Mouse (Mus musculus) kidney, embryonic 15.5 days (tissue): ENCODE results near the gene Cop1. TPM values are rescaled to one million over a fixed set of nuclear protein-coding genes. Genes with fewer than 3 reads are reported as not detected.
A peak's percentile ranks its signal among the peaks of the same experiment; 100 is the strongest.
"Not testable (repeated sequence)": the region's sequence is repeated elsewhere in the genome, so short reads cannot be mapped to it uniquely, and the experiment has no call there.

Experiments
- ATAC-seq: fragments of 200-750 bp; cut with Nextera tagmentation; replicated peaks from 2 replicates; pipeline ENCODE4 v1.8.0; 2017; ENCODE audit warnings: moderate TSS enrichment; ENCODE audit not compliant: low FRiP score
- H3K27ac ChIP-seq: fragments of 300-500 bp; sonication (generic); 2 replicates; pipeline ENCODE4 v1.5.1; 2015; ENCODE audit warnings: mild to moderate bottlenecking, inconsistent platforms
- H3K27me3 ChIP-seq: fragments of 300-500 bp; sonication (generic); 2 replicates; pipeline ENCODE4 v1.6.1; 2015; ENCODE audit warnings: inconsistent platforms
- H3K36me3 ChIP-seq: fragments of 300-500 bp; sonication (generic); 2 replicates; pipeline ENCODE4 v1.6.1; 2015; ENCODE audit warnings: inconsistent platforms
- H3K4me1 ChIP-seq: fragments of 300-500 bp; sonication (generic); 2 replicates; pipeline ENCODE4 v1.6.1; 2015; ENCODE audit warnings: inconsistent platforms
- H3K4me2 ChIP-seq: fragments of 300-500 bp; sonication (generic); 2 replicates; pipeline ENCODE4 v1.6.1; 2015; ENCODE audit warnings: moderate library complexity, mild to moderate bottlenecking, inconsistent platforms
- H3K4me3 ChIP-seq: fragments of 300-500 bp; sonication (generic); replicated peaks from 2 replicates; pipeline ENCODE4 v1.5.1; 2015; ENCODE audit warnings: mild to moderate bottlenecking, inconsistent platforms
- H3K9ac ChIP-seq: fragments of 300-500 bp; sonication (generic); 2 replicates; pipeline ENCODE4 v1.6.1; 2015; ENCODE audit warnings: mild to moderate bottlenecking, inconsistent platforms
- H3K9me3 ChIP-seq: fragments of 300-500 bp; sonication (generic); replicated peaks from 2 replicates; pipeline ENCODE4 v1.6.1; 2016; ENCODE audit warnings: inconsistent platforms
- WGBS: fragments of 180-500 bp; shearing (Covaris S2); methylation state at CpG from one replicate; pipeline ENCODE4 v1.1.7; 2015; ENCODE audit warnings: mixed read lengths; 5-methylcytosine and 5-hydroxymethylcytosine counted together
- polyA plus RNA-seq: library from polyadenylated mRNA; unstranded; fragments of >200 nt; fragmentation: Nextera tagmentation; extraction: Ambion mirVana; gene quantifications from 2 replicates; pipeline ENCODE4 v1.2.1, GENCODE M21; 2015

Cop1 gene
- 27.2 and 46.3 TPM in 2 replicates for polyA plus RNA-seq

GRCm38 (mm10) chr1:159231781-159232571 is at the start of gene Cop1:
Gene Cop1, plus strand, starts transcription at chr1:159232320.
- H3K9ac ChIP-seq, result peak within 1 kb of the TSS; percentile 75
- WGBS, result under 1% methylated on average over 74 of the region's 97 CpGs
- H3K9me3 ChIP-seq, H3K36me3 ChIP-seq, H3K27me3 ChIP-seq: not testable (repeated sequence)
- peaks cover 17% of the 10 kb centered on the region for H3K4me1 ChIP-seq
- H3K4me2 ChIP-seq, result peak within 1 kb of the TSS; percentile 71
- peak within 1 kb of the TSS; percentile 99 for H3K27ac ChIP-seq
- peak; percentile 98 for ATAC-seq
- H3K4me3 ChIP-seq, result peak within 1 kb of the TSS; percentile 77

DNA sequence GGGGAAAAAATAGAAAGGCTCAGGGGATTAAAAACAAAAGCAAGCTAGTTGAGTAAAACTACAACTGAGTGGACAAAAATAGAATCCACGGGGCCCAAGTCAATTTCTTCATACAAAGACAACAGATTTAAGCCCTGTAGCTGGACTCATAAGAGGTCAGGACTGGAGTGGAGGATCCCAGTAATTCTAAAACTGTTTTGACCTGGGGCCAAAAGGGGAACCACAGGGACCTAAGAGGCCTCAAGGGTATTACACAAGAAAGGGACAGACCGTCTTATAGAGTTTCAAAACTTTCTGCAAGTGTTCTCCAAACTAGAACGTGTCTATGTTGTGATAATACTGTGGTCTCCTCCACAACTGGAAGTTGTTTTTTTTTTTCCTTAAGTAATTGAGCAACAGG is 45.4 kb upstream of the Cop1 start:
- no peak overlapping the region for H3K27ac ChIP-seq
- no peaks in the 10 kb centered on the region for H3K9me3 ChIP-seq
- H3K4me2 ChIP-seq, result no peak overlapping the region
- H3K4me3 ChIP-seq, result no peak overlapping the region
- no peaks in the 10 kb centered on the region for H3K27me3 ChIP-seq
- no peak overlapping the region for H3K9ac ChIP-seq
- H3K4me1 ChIP-seq, result no peaks in the 10 kb centered on the region
- ATAC-seq, result no peak
- 67% methylated on average over 3 of the region's 3 CpGs for WGBS
- H3K36me3 ChIP-seq, result no peaks in the 10 kb centered on the region

DNA sequence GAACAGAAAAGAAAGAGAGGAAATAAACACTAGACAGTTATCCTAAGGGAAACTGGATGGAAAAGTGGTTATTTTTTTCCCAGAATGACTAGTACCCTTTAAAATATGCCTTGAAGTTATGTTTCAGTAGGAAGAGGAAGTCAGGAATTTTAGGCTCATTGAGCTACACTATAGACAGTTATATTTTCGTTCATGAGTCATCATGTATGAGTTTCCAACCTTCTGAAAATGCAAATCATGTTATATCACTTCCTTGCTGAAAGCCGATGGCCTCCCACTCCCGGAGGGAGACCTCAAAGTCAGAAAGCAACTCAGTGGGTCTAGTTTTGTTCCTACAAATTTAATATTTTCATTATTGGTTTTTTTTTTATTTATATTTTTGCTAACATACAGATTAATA is 33.5 kb upstream of the Cop1 start:
- H3K9me3 ChIP-seq, result no peaks in the 10 kb centered on the region
- no peaks in the 10 kb centered on the region for H3K4me1 ChIP-seq
- no peak overlapping the region for H3K4me2 ChIP-seq
- H3K27ac ChIP-seq, result no peak overlapping the region
- H3K9ac ChIP-seq, result no peak overlapping the region
- 72% methylated on average over 3 of the region's 3 CpGs for WGBS
- ATAC-seq, result no peak
- H3K4me3 ChIP-seq, result no peak overlapping the region
- H3K27me3 ChIP-seq, result no peaks in the 10 kb centered on the region
- no peaks in the 10 kb centered on the region for H3K36me3 ChIP-seq

- Histone ChIP-seq H3K27ac (no peak overlapping the region), H3K9me3 (no peaks in the 10 kb centered on the region), H3K9ac (no peak overlapping the region), H3K36me3 (no peaks in the 10 kb centered on the region), H3K4me2 (no peak overlapping the region), H3K4me3 (no peak overlapping the region), H3K27me3 (no peaks in the 10 kb centered on the region), H3K4me1 (no peaks in the 10 kb centered on the region)
- ATAC-seq, result no peak
- WGBS, result 86% methylated on average over 3 of the region's 3 CpGs
Observed at GRCm38 (mm10) chr1:159199606-159200005, 32.5 kb upstream of the Cop1 start.

- no peaks in the 10 kb centered on the region for H3K27me3 ChIP-seq
- H3K9ac ChIP-seq, result no peak overlapping the region
- no peaks in the 10 kb centered on the region for H3K9me3 ChIP-seq
- no peak for ATAC-seq
- no peaks in the 10 kb centered on the region for H3K36me3 ChIP-seq
- H3K4me1 ChIP-seq, result no peaks in the 10 kb centered on the region
- no peak overlapping the region for H3K4me3 ChIP-seq
- H3K4me2 ChIP-seq, result no peak overlapping the region
- no peak overlapping the region for H3K27ac ChIP-seq
Observed at GRCm38 (mm10) chr1:159201220-159201619, 30.9 kb upstream of the Cop1 start.

DNA sequence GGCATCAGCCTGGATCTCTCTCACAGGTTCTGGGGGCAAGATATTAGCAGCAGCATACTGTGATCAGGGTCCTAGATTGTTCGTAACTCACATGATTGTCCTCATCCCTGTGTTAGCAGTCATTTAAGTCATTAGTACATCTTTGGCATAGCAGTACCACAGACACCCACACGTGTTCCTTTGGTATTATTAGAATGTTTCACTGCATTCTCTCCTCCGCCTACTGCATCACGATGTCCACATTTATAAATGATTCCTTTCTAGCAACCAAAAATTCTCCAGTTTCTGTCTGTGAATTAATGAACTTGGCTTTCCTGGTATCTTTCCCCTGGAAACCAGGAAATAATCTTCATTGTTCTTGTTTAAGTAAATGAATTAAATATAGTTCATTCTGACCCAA is 20.4 kb upstream of the Cop1 start:
- Histone ChIP-seq H3K4me3 (no peak overlapping the region), H3K27ac (no peak overlapping the region), H3K36me3 (no peaks in the 10 kb centered on the region), H3K4me1 (no peaks in the 10 kb centered on the region), H3K27me3 (no peaks in the 10 kb centered on the region), H3K9me3 (no peaks in the 10 kb centered on the region), H3K9ac (no peak overlapping the region), H3K4me2 (no peak overlapping the region)
- WGBS, result 78% methylated on average over 4 of the region's 4 CpGs
- no peak for ATAC-seq

GRCm38 (mm10) chr1:159217437-159217836 is 14.7 kb upstream of the Cop1 start:
- H3K27me3 ChIP-seq, result no peaks in the 10 kb centered on the region
- H3K27ac ChIP-seq, result no peak overlapping the region
- ATAC-seq, result no peak
- no peaks in the 10 kb centered on the region for H3K9me3 ChIP-seq
- H3K9ac ChIP-seq, result no peak overlapping the region
- 87% methylated on average over 4 of the region's 4 CpGs for WGBS
- no peak overlapping the region for H3K4me2 ChIP-seq
- no peak overlapping the region for H3K4me3 ChIP-seq
- no peaks in the 10 kb centered on the region for H3K4me1 ChIP-seq
- H3K36me3 ChIP-seq, result no peaks in the 10 kb centered on the region

GRCm38 (mm10) chr1:159222046-159222445 is 10.1 kb upstream of the Cop1 start:
- Histone ChIP-seq H3K36me3 (no peaks in the 10 kb centered on the region), H3K27me3 (no peaks in the 10 kb centered on the region), H3K9me3 (no peaks in the 10 kb centered on the region), H3K27ac (no peak overlapping the region), H3K9ac (no peak overlapping the region), H3K4me1 (no peaks in the 10 kb centered on the region), H3K4me2 (no peak overlapping the region), H3K4me3 (no peak overlapping the region)
- WGBS, result 41% methylated on average over 2 of the region's 2 CpGs
- ATAC-seq, result no peak

DNA sequence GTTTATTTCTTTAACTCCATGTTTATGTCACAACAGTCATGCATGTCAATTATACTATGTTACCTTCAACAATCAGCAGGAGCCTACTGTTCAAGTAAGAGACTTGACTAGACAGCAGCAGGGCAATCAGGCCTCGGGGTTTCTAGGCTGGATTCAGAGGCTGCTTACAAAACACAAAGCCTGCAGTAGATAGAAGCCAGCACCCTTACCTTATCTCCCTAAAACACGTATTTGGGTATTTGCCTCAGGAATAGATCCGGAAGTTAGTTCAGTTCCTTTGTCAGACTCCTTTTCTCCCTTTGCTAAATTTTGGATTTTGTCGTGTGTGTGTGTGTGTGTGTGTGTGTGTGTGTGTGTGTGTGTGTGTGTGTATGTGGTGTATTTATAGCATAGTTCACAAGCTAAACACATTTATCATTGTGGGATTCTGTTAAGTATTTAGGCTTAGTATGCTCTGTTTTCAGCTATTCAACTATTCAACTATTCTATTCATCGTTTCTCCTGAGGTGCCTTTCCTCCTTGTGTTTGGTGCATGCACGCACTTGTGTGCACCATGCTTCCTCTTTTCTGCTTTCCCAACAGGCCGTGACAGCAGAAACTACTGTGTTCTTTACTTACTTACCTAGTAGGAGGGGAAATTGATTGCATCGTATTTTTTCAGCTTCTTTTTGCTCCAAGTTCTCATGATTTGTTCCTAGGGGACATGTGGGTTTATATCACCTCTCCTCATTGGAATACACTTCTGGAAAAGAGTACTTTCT is 6.9 kb upstream of the Cop1 start:
- 76% methylated on average over 8 of the region's 8 CpGs for WGBS
- Histone ChIP-seq H3K4me2 (no peak overlapping the region), H3K36me3 (no peaks in the 10 kb centered on the region), H3K27ac (no peak overlapping the region), H3K27me3 (no peaks in the 10 kb centered on the region), H3K4me1 (no peaks in the 10 kb centered on the region), H3K4me3 (no peak overlapping the region), H3K9me3 (no peaks in the 10 kb centered on the region), H3K9ac (no peak overlapping the region)
- no peak for ATAC-seq

- peak overlapping the region; percentile 77 for H3K4me3 ChIP-seq
- not testable (repeated sequence) for H3K9me3 ChIP-seq, H3K36me3 ChIP-seq, H3K27me3 ChIP-seq
- H3K4me1 ChIP-seq, result peaks cover 17% of the 10 kb centered on the region
- peak overlapping the region; percentile 99 for H3K27ac ChIP-seq
- ATAC-seq, result peak; percentile 72
- 1% methylated on average over 27 of the region's 47 CpGs for WGBS
- peak overlapping the region; percentile 75 for H3K9ac ChIP-seq
- peak overlapping the region; percentile 61 for H3K4me2 ChIP-seq
Observed at GRCm38 (mm10) chr1:159232572-159233261, 597 bp downstream of the Cop1 start.

GRCm38 (mm10) chr1:159233426-159233825 is 1.3 kb downstream of the Cop1 start:
- WGBS, result 32% methylated on average over 5 of the region's 5 CpGs
- H3K27ac ChIP-seq, result no peak overlapping the region
- H3K9ac ChIP-seq, result peak overlapping the region; percentile 75
- H3K4me2 ChIP-seq, result peak overlapping the region; percentile 61
- no peaks in the 10 kb centered on the region for H3K36me3 ChIP-seq
- ATAC-seq, result no peak
- H3K4me1 ChIP-seq, result peaks cover 17% of the 10 kb centered on the region
- H3K9me3 ChIP-seq, result no peaks in the 10 kb centered on the region
- peak overlapping the region; percentile 77 for H3K4me3 ChIP-seq
- H3K27me3 ChIP-seq, result no peaks in the 10 kb centered on the region

GRCm38 (mm10) chr1:159234496-159234895 is 2.4 kb downstream of the Cop1 start:
- Histone ChIP-seq H3K27ac (no peak overlapping the region), H3K9ac (no peak overlapping the region), H3K4me3 (0 out of 2 replicates have a peak overlapping the region, but pooled peaks have one; percentile 4), H3K27me3 (no peaks in the 10 kb centered on the region), H3K9me3 (no peaks in the 10 kb centered on the region), H3K4me2 (peak overlapping the region; percentile 61), H3K4me1 (peaks cover 17% of the 10 kb centered on the region), H3K36me3 (no peaks in the 10 kb centered on the region)
- ATAC-seq, result no peak
- 48% methylated on average over 2 of the region's 2 CpGs for WGBS
